In genomic region chr9:85748204-85749141, GRCm38 (mm10) we compare ENCODE assay signal across 8 mouse cellular contexts. TPM values are rescaled to one million over a fixed set of nuclear protein-coding genes. Genes with fewer than 3 reads are reported as not detected.
DNase-seq lines count a peak whose midpoint lies in the region; ATAC-seq and TF ChIP-seq lines count a peak whose summit lies in the region.

No protein-coding gene starts in this region.

- H3K27ac ChIP-seq in bone marrow macrophage, adult 2 months (ENCODE audit: insufficient read depth, low read depth, low read length): peak overlapping the region; percentile 73
- H3K27ac ChIP-seq in embryonic fibroblast, embryonic 13.5 days (ENCODE audit: insufficient read depth, low read length): peak overlapping the region; percentile 67
- peak overlapping the region; percentile 100 for H3K27ac ChIP-seq in heart, embryonic 13.5 days (replicated peaks)
- H3K27ac ChIP-seq in kidney, postnatal 0 days: peak overlapping the region; percentile 99
- H3K27ac ChIP-seq in liver, postnatal 0 days (ENCODE audit: low read depth): peak overlapping the region; percentile 100
- peak overlapping the region; percentile 99 for H3K27ac ChIP-seq in neural tube, embryonic 13.5 days (replicated peaks)

- no peak for TF ChIP-seq CTCF in bone marrow macrophage, adult 2 months (IDR thresholded peaks at IDR 0.05; ENCODE audit: low read depth, low read length)
- TF ChIP-seq CTCF in embryonic fibroblast, embryonic 13.5 days (IDR thresholded peaks at IDR 0.05; ENCODE audit: borderline replicate concordance, insufficient read depth, low read length): peak; percentile 20; the same call in 1 of the 2 replicates
- no peak; the same call in 1 of the 2 replicates for TF ChIP-seq CTCF in kidney, postnatal 0 days (IDR thresholded peaks at IDR 0.05; ENCODE audit: low read depth)
- TF ChIP-seq CTCF in liver, postnatal 0 days (IDR thresholded peaks at IDR 0.05; ENCODE audit: low read depth): peak; percentile 43; the same call in 1 of the 2 replicates

- no peak; the same call in 1 of the 2 replicates for TF ChIP-seq EP300 in liver, postnatal 0 days (IDR thresholded peaks at IDR 0.05; ENCODE audit: low read depth)

- TF ChIP-seq POLR2A in bone marrow macrophage, adult 2 months (IDR thresholded peaks at IDR 0.05; ENCODE audit: borderline replicate concordance, low read depth, low read length): no peak
- no peak; the same call in 1 of the 2 replicates for TF ChIP-seq POLR2A in embryonic fibroblast, embryonic 13.5 days (IDR thresholded peaks at IDR 0.05; ENCODE audit: low read depth, low read length)

- peaks cover 5% of the 10 kb centered on the region for H3K4me1 ChIP-seq in bone marrow macrophage, adult 2 months (ENCODE audit: control insufficient read depth, insufficient read depth, low read length)
- H3K4me1 ChIP-seq in embryonic fibroblast, embryonic 13.5 days (ENCODE audit: control insufficient read depth, insufficient read depth, low read length): peaks cover 5% of the 10 kb centered on the region
- H3K4me1 ChIP-seq in heart, embryonic 13.5 days: peaks cover 35% of the 10 kb centered on the region
- no peaks in the 10 kb centered on the region for H3K4me1 ChIP-seq in kidney, postnatal 0 days (replicated peaks; ENCODE audit: insufficient read depth, low read length)
- H3K4me1 ChIP-seq in liver, postnatal 0 days (ENCODE audit: insufficient read depth): peaks cover 22% of the 10 kb centered on the region
- peaks cover 23% of the 10 kb centered on the region for H3K4me1 ChIP-seq in neural tube, embryonic 13.5 days (replicated peaks)

- peak overlapping the region; percentile 80 for H3K4me3 ChIP-seq in bone marrow macrophage, adult 2 months (ENCODE audit: insufficient read depth, low read length)
- H3K4me3 ChIP-seq in embryonic fibroblast, embryonic 13.5 days (ENCODE audit: insufficient read depth, low read length): peak overlapping the region; percentile 89
- peak overlapping the region; percentile 95 for H3K4me3 ChIP-seq in heart, embryonic 13.5 days
- peak overlapping the region; percentile 91 for H3K4me3 ChIP-seq in kidney, postnatal 0 days (replicated peaks; ENCODE audit: low read depth, low read length)
- peak overlapping the region; percentile 91 for H3K4me3 ChIP-seq in liver, postnatal 0 days (ENCODE audit: low read depth, low read length)
- H3K4me3 ChIP-seq in neural tube, embryonic 13.5 days: peak overlapping the region; percentile 82

- no peaks in the 10 kb centered on the region for H3K27me3 ChIP-seq in heart, embryonic 13.5 days (replicated peaks)
- H3K27me3 ChIP-seq in kidney, postnatal 0 days (ENCODE audit: insufficient read depth, low read length): no peaks in the 10 kb centered on the region
- H3K27me3 ChIP-seq in liver, postnatal 0 days (ENCODE audit: insufficient read depth, low read length): no peaks in the 10 kb centered on the region
- H3K27me3 ChIP-seq in neural tube, embryonic 13.5 days: no peaks in the 10 kb centered on the region

- WGBS in heart, embryonic 13.5 days: 2% methylated on average over 43 of the region's 43 CpGs
- 1% methylated on average over 43 of the region's 43 CpGs for WGBS in kidney, postnatal 0 days
- WGBS in liver, postnatal 0 days (ENCODE audit: insufficient replicate concordance): under 1% methylated on average over 42 of the region's 43 CpGs
- 2% methylated on average over 43 of the region's 43 CpGs for WGBS in neural tube, embryonic 13.5 days

- H3K4me2 ChIP-seq in heart, embryonic 13.5 days: peak overlapping the region; percentile 84
- peak overlapping the region; percentile 69 for H3K4me2 ChIP-seq in kidney, postnatal 0 days (ENCODE audit: low read length)
- H3K4me2 ChIP-seq in liver, postnatal 0 days (ENCODE audit: low read depth, low read length): peak overlapping the region; percentile 66
- H3K4me2 ChIP-seq in neural tube, embryonic 13.5 days: peak overlapping the region; percentile 71

- H3K9me3 ChIP-seq in heart, embryonic 13.5 days: no peaks in the 10 kb centered on the region
- H3K9me3 ChIP-seq in kidney, postnatal 0 days (replicated peaks; ENCODE audit: low read length): no peaks in the 10 kb centered on the region
- H3K9me3 ChIP-seq in liver, postnatal 0 days (ENCODE audit: low read length): no peaks in the 10 kb centered on the region
- H3K9me3 ChIP-seq in neural tube, embryonic 13.5 days: no peaks in the 10 kb centered on the region

- H3K9ac ChIP-seq in heart, embryonic 13.5 days: peak overlapping the region; percentile 99
- H3K9ac ChIP-seq in kidney, postnatal 0 days (ENCODE audit: low read depth, low read length): peak overlapping the region; percentile 96
- H3K9ac ChIP-seq in liver, postnatal 0 days (replicated peaks): peak overlapping the region; percentile 98
- H3K9ac ChIP-seq in neural tube, embryonic 13.5 days: peak overlapping the region; percentile 97

- peak; percentile 58 for ATAC-seq in CD4-positive, CD25-positive, alpha-beta regulatory T cell, adult 4 months
- ATAC-seq in heart, embryonic 13.5 days (ENCODE audit: extremely low read depth, insufficient number of reproducible peaks, low FRiP score, low TSS enrichment): peak; percentile 58; the same call in 1 of the 2 replicates
- peak; percentile 82 for ATAC-seq in kidney, postnatal 0 days (replicated peaks; ENCODE audit: low FRiP score, low read depth)
- ATAC-seq in liver, postnatal 0 days: peak; percentile 76
- ATAC-seq in neural tube, embryonic 13.5 days (ENCODE audit: low read depth): peak; percentile 84

- DNase-seq in kidney, postnatal 0 days (ENCODE audit: low spot score): peak; percentile 87
- DNase-seq in liver, postnatal 0 days: peak; percentile 89
- DNase-seq in testis, postnatal 14 days (ENCODE audit: low spot score): peak; percentile 84

- peaks cover 7% of the 10 kb centered on the region for H3K36me3 ChIP-seq in heart, embryonic 13.5 days
- H3K36me3 ChIP-seq in kidney, postnatal 0 days (ENCODE audit: insufficient read depth, low read length): no peaks in the 10 kb centered on the region
- peaks cover 4% of the 10 kb centered on the region for H3K36me3 ChIP-seq in liver, postnatal 0 days (replicated peaks; ENCODE audit: insufficient read depth, low read length)
- peaks cover under 1% of the 10 kb centered on the region; the same call in 1 of the 2 replicates for H3K36me3 ChIP-seq in neural tube, embryonic 13.5 days

RNA-seq across cellular contexts. Expression of gene Ibtk, which starts 0.7 kb away (rescaled TPM):
- polyA plus RNA-seq in CD4-positive, CD25-positive, alpha-beta regulatory T cell, adult 4 months (2017; shearing (Covaris generic)): 10 to 100 TPM; 20.5 to 33.2 TPM
- polyA plus RNA-seq in bone marrow macrophage, adult 2 months (2012; ENCODE audit: insufficient read depth, insufficient read length, missing spikeins): 7.9 and 8.5 TPM in 2 replicates
- 28.8 and 38.7 TPM in 2 replicates for polyA plus RNA-seq in embryonic fibroblast, embryonic 13.5 days (2011; ENCODE audit: insufficient read length, low read depth, missing spikeins)
- polyA plus RNA-seq in heart, embryonic 13.5 days (2015; fragmentation: Nextera tagmentation; extraction: Ambion mirVana): 20.0 and 21.7 TPM in 2 replicates
- polyA plus RNA-seq in kidney, postnatal 0 days (2015; fragmentation: Nextera tagmentation; extraction: Ambion mirVana): 20.0 and 21.4 TPM in 2 replicates
- polyA plus RNA-seq in liver, postnatal 0 days (2015; fragmentation: Nextera tagmentation; extraction: Ambion mirVana): 16.3 and 19.4 TPM in 2 replicates
- 24.5 and 29.6 TPM in 2 replicates for polyA plus RNA-seq in neural tube, embryonic 13.5 days (2015; fragmentation: Nextera tagmentation; extraction: Ambion mirVana)

Comparison
In these comparisons a context has a peak if more than half of its experiments do, and no peak if none do; other contexts are left out.
1. Peak in every context shown above with its lines: DNase-seq, ATAC-seq, H3K4me3 ChIP-seq and H3K27ac ChIP-seq.
2. CTCF ChIP-seq: peak in embryonic fibroblast, embryonic 13.5 days (single experiment) and liver, postnatal 0 days (single experiment); none in bone marrow macrophage, adult 2 months (single experiment) and kidney, postnatal 0 days (single experiment).